ENCODE assay signal across 8 mouse cellular contexts in genomic region chr6:88841781-88842689, GRCm38 (mm10). TPM values are rescaled to one million over a fixed set of nuclear protein-coding genes. Genes with fewer than 3 reads are reported as not detected.
DNase-seq lines count a peak whose midpoint lies in the region; ATAC-seq lines count a peak whose summit lies in the region.

Gene Abtb1 (minus strand): TSS chr6:88841984.

- H3K27me3 ChIP-seq in hindbrain, embryonic 11.5 days (ENCODE audit: control insufficient read depth, insufficient read depth, low read length), result no peaks in the 10 kb centered on the region

- peaks cover 9% of the 10 kb centered on the region for H3K4me1 ChIP-seq in hindbrain, embryonic 11.5 days (replicated peaks; ENCODE audit: control insufficient read depth, insufficient read depth, low read length)

- H3K4me3 ChIP-seq in hindbrain, embryonic 11.5 days (ENCODE audit: low read depth, low read length), result peak within 1 kb of the TSS; percentile 81

- DNase-seq in Muller cell, postnatal 12 days (ENCODE audit: inconsistent ontology term), result peak; percentile 100
- DNase-seq in cerebellum, adult 9-11 months, result peak; percentile 99
- DNase-seq in frontal cortex, adult 2 months (ENCODE audit: extremely low spot score in 1 of 2, low spot score in 1 of 2), result peak; percentile 99
- DNase-seq in hindbrain, embryonic 11.5 days (ENCODE audit: low spot score), result peak; percentile 100
- peak; percentile 99 for DNase-seq in layer of hippocampus, postnatal 10 days (ENCODE audit: low spot score in 2 of 2)
- peak; percentile 100 for DNase-seq in lung, postnatal 10 days
- peak; percentile 99 for DNase-seq in ovary, postnatal 36 days (ENCODE audit: low spot score)
- DNase-seq in thymus, postnatal 25 days, result peak; percentile 95

- WGBS in hindbrain, embryonic 11.5 days, result under 1% methylated on average over 47 of the region's 72 CpGs

- peak within 1 kb of the TSS; percentile 79 for H3K9ac ChIP-seq in hindbrain, embryonic 11.5 days (ENCODE audit: low read depth, low read length)

- ATAC-seq in hindbrain, embryonic 11.5 days (ENCODE audit: low FRiP score), result peak; percentile 96

- H3K9me3 ChIP-seq in hindbrain, embryonic 11.5 days (ENCODE audit: control insufficient read depth, low read length), result no peaks in the 10 kb centered on the region

- H3K36me3 ChIP-seq in hindbrain, embryonic 11.5 days (ENCODE audit: control insufficient read depth, insufficient read depth, low read length), result no peaks in the 10 kb centered on the region

- H3K4me2 ChIP-seq in hindbrain, embryonic 11.5 days (replicated peaks; ENCODE audit: low read depth, low read length), result peak within 1 kb of the TSS; percentile 85

- peak within 1 kb of the TSS; percentile 87 for H3K27ac ChIP-seq in hindbrain, embryonic 11.5 days (ENCODE audit: low read depth, low read length)

RNA-seq across cellular contexts. Expression of gene Abtb1, which starts in this region (rescaled TPM):
- polyA plus RNA-seq in frontal cortex, adult 2 months (2012; rRNA removed), result 75.4 and 82.3 TPM in 2 replicates
- 16.1 and 18.4 TPM in 2 replicates for polyA plus RNA-seq in hindbrain, embryonic 11.5 days (2014; fragmentation: Nextera tagmentation; extraction: Ambion mirVana)
- 10 to 100 TPM; 23.2 to 26.7 TPM for total RNA-seq in layer of hippocampus, postnatal 10 days (2021)

Comparison
In these comparisons a context has a peak if more than half of its experiments do, and no peak if none do; other contexts are left out.
1. Peak in every context shown above with its lines: DNase-seq, ATAC-seq, H3K4me3 ChIP-seq and H3K27ac ChIP-seq.